In genomic region chr8:110969910-110970770, GRCm38 (mm10) we compare ENCODE assay signal across 8 mouse cellular contexts. TPM values are rescaled to one million over a fixed set of nuclear protein-coding genes. Genes with fewer than 3 reads are reported as not detected.
DNase-seq lines count a peak whose midpoint lies in the region; ATAC-seq and TF ChIP-seq lines count a peak whose summit lies in the region.

No protein-coding gene starts in this region.

- H3K36me3 ChIP-seq in hindbrain, embryonic 10.5 days: peaks cover 67% of the 10 kb centered on the region
- peaks cover 9% of the 10 kb centered on the region for H3K36me3 ChIP-seq in neural tube, embryonic 14.5 days (ENCODE audit: control insufficient read depth, insufficient read depth, low read length)

- H3K9ac ChIP-seq in neural tube, embryonic 14.5 days (replicated peaks; ENCODE audit: low read depth, low read length): peak overlapping the region; percentile 72

- DNase-seq in Muller cell, postnatal 12 days (ENCODE audit: inconsistent ontology term): peak; percentile 94
- DNase-seq in cerebellum, postnatal 10 days: peak; percentile 90 to 92
- DNase-seq in frontal cortex, postnatal 10 days (ENCODE audit: low spot score in 2 of 2): peak; percentile 91
- peak; percentile 93 for DNase-seq in hindbrain, embryonic 10.5 days (ENCODE audit: low spot score)
- DNase-seq in layer of hippocampus, adult 8-10 months (ENCODE audit: low spot score in 2 of 2): peak; percentile 93 to 95
- DNase-seq in lung, adult 2 months: peak; percentile 82
- DNase-seq in telencephalon, adult 2 months (ENCODE audit: low read depth, low spot score): peak; percentile 95

- TF ChIP-seq POLR2A in lung, adult 2 months (IDR thresholded peaks at IDR 0.05; ENCODE audit: borderline replicate concordance, extremely low read depth, low read depth, low read length): peak; percentile 80; the same call in 1 of the 2 replicates

- peak overlapping the region; percentile 67 for H3K4me3 ChIP-seq in hindbrain, embryonic 10.5 days
- peak overlapping the region; percentile 77 for H3K4me3 ChIP-seq in lung, adult 2 months (replicated peaks; ENCODE audit: extremely low read depth, low read depth, low read length)
- peak overlapping the region; percentile 43 for H3K4me3 ChIP-seq in neural tube, embryonic 14.5 days (ENCODE audit: low read depth, low read length)

- H3K9me3 ChIP-seq in hindbrain, embryonic 10.5 days: no peaks in the 10 kb centered on the region
- no peaks in the 10 kb centered on the region for H3K9me3 ChIP-seq in neural tube, embryonic 14.5 days (ENCODE audit: control insufficient read depth, low read length)

- ATAC-seq in neural tube, embryonic 14.5 days (ENCODE audit: low read depth): peak; percentile 98

- TF ChIP-seq CTCF in lung, adult 2 months (IDR thresholded peaks at IDR 0.05; ENCODE audit: insufficient read depth, low read length): no peak

- no peaks in the 10 kb centered on the region for H3K27me3 ChIP-seq in hindbrain, embryonic 10.5 days (ENCODE audit: insufficient read depth, poor library complexity, severe bottlenecking)
- H3K27me3 ChIP-seq in neural tube, embryonic 14.5 days (ENCODE audit: control insufficient read depth, insufficient read depth, low read length): no peaks in the 10 kb centered on the region

- H3K4me2 ChIP-seq in neural tube, embryonic 14.5 days (ENCODE audit: low read depth, low read length): peak overlapping the region; percentile 73

- 6% methylated on average over 45 of the region's 45 CpGs for WGBS in hindbrain, embryonic 10.5 days
- WGBS in lung, adult 2 months: 17% methylated on average over 45 of the region's 45 CpGs
- 6% methylated on average over 45 of the region's 45 CpGs for WGBS in neural tube, embryonic 14.5 days

- peak overlapping the region; percentile 87 for H3K27ac ChIP-seq in hindbrain, embryonic 10.5 days
- 0 out of 2 replicates have a peak overlapping the region, but pooled peaks have one; percentile 34 for H3K27ac ChIP-seq in neural tube, embryonic 14.5 days (ENCODE audit: low read depth, low read length)

- H3K4me1 ChIP-seq in hindbrain, embryonic 10.5 days (replicated peaks): peaks cover 16% of the 10 kb centered on the region
- H3K4me1 ChIP-seq in lung, adult 2 months (ENCODE audit: control insufficient read depth, insufficient read depth, low read length): peaks cover 15% of the 10 kb centered on the region; the same call in 1 of the 2 replicates
- H3K4me1 ChIP-seq in neural tube, embryonic 14.5 days (ENCODE audit: control insufficient read depth, insufficient read depth, low read length): peaks cover 7% of the 10 kb centered on the region; the same call in 1 of the 2 replicates

RNA-seq across cellular contexts. Expression of gene Ddx19a, which starts 27.5 kb away (rescaled TPM):
- polyA plus RNA-seq in hindbrain, embryonic 10.5 days (2016; fragmentation: Nextera tagmentation; extraction: Ambion mirVana): 22.2 and 25.2 TPM in 2 replicates
- 10 to 100 TPM; 27.2 to 37.3 (median 31.0) TPM for total RNA-seq in layer of hippocampus, adult 8-10 months (2022)
- polyA plus RNA-seq in lung, adult 2 months (2012; rRNA removed): 16.3 and 21.0 TPM in 2 replicates
- polyA plus RNA-seq in neural tube, embryonic 14.5 days (2014; fragmentation: Nextera tagmentation; extraction: Ambion mirVana): 14.0 and 14.8 TPM in 2 replicates

RNA-seq across cellular contexts. Expression of gene St3gal2, which starts 50.4 kb away (rescaled TPM):
- polyA plus RNA-seq in hindbrain, embryonic 10.5 days (2016; fragmentation: Nextera tagmentation; extraction: Ambion mirVana): 27.0 and 27.1 TPM in 2 replicates
- total RNA-seq in layer of hippocampus, adult 8-10 months (2022): 100 to 1,000 TPM in 1 of 4 experiments, 10 to 100 TPM in 3; 89.2 to 101 (median 95.3) TPM
- polyA plus RNA-seq in lung, adult 2 months (2012; rRNA removed): 41.0 and 48.5 TPM in 2 replicates
- 12.7 and 15.0 TPM in 2 replicates for polyA plus RNA-seq in neural tube, embryonic 14.5 days (2014; fragmentation: Nextera tagmentation; extraction: Ambion mirVana)

Comparison
In these comparisons a context has a peak if more than half of its experiments do, and no peak if none do; other contexts are left out.
1. Peak in every context shown above with its lines: DNase-seq, ATAC-seq, H3K4me3 ChIP-seq and H3K27ac ChIP-seq.